Mouse (Mus musculus) brown adipose tissue, adult 24 weeks (tissue): ENCODE measurements around the gene Copg1. TPM values are rescaled to one million over a fixed set of nuclear protein-coding genes. Genes with fewer than 3 reads are reported as not detected.
"Not testable (repeated sequence)": the region's sequence is repeated elsewhere in the genome, so short reads cannot be mapped to it uniquely, and the experiment has no call there.

Experiments
- H3K27ac ChIP-seq: fragments of 200-500 bp; replicated peaks from 2 replicates; pipeline ENCODE4 v1.5.1; 2012; ENCODE audit warnings: low read depth, mild to moderate bottlenecking, low read length
- H3K4me1 ChIP-seq: fragments of 200-500 bp; 2 replicates; pipeline ENCODE4 v1.6.1; 2012; ENCODE audit warnings: low read length, mixed read lengths; ENCODE audit not compliant: control insufficient read depth, insufficient read depth, insufficient read length
- H3K4me3 ChIP-seq: fragments of 200-500 bp; 2 replicates; pipeline ENCODE4 v1.5.1; 2012; ENCODE audit warnings: low read depth, mild to moderate bottlenecking, low read length, moderate library complexity; ENCODE audit not compliant: insufficient read depth
- polyA plus RNA-seq: library from polyadenylated mRNA; stranded (reverse); fragments of >200 nt; gene quantifications from 2 replicates; pipeline ENCODE4 v1.2.4, GENCODE M21; 2012; ENCODE audit not compliant: missing spikeins, insufficient read depth, insufficient read length

Gene Copg1
- polyA plus RNA-seq, 1 experiment: 40.1 TPM

DNA sequence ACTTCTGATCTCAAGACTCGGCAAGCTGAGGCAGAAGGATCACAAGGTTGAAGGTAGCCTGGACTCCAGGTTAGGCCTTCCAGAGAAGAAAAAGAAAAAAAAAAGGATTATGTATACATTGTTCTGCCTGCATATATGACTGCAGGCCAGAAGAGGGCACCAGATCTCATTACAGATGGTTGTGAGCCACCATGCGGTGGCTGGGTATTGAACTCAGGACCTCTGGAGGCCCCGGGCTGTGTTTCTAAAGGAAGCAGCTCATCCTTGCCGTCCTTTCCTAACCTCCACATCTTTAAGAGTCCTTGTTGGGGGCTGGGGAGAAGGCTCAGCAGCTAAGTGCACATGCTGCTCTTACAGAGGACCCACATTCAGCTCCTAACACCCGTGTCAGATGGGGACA is 19.0 kb downstream of the Copg1 start:
- Histone ChIP-seq H3K27ac (no peak overlapping the region), H3K4me3 (no peak overlapping the region), H3K4me1 (no peaks in the 10 kb centered on the region)

DNA sequence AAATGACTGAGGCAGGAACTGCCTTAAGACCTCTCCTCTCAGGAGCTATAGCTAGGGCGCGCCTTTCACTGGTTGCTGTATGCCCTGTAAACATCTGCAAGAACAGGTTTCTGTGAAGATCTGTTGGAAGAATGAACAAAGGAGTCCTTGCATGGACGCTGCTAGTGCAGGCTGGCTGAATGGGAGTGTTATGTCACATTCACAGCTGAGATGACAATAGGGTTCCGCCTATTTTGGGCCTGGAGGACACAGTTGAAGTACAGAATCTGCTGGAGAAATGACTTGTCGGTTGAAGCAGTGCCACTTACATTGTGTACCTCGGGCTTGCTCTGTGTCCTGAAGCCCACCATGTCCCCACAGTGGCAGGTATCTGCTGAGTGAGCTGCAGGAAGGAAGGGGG is 21.6 kb downstream of the Copg1 start:
- Histone ChIP-seq H3K27ac (no peak overlapping the region), H3K4me1 (no peaks in the 10 kb centered on the region), H3K4me3 (no peak overlapping the region)

DNA sequence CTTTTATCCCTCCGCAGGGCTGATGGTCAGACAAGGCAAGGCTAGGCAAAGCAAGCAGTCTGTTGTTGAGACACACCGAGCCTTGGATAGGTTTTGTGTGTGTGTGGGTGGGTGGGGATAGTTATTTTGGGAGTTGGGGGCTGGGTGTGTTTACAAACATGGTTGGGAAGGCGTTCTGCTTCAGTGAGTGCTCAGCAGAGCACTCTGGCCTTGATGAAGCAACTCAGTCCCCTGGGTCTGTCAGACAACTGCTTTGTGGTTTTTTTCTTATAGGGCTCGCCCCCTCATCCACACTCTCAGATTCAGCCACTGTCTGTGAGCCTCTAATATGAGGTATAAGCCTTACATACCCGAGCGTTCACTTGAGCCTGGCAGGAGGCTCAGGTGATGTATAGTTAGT is 23.9 kb downstream of the Copg1 start:
- Histone ChIP-seq H3K27ac (no peak overlapping the region), H3K4me3 (no peak overlapping the region), H3K4me1 (peaks cover 2% of the 10 kb centered on the region; the same call in 1 of the 2 replicates)

DNA sequence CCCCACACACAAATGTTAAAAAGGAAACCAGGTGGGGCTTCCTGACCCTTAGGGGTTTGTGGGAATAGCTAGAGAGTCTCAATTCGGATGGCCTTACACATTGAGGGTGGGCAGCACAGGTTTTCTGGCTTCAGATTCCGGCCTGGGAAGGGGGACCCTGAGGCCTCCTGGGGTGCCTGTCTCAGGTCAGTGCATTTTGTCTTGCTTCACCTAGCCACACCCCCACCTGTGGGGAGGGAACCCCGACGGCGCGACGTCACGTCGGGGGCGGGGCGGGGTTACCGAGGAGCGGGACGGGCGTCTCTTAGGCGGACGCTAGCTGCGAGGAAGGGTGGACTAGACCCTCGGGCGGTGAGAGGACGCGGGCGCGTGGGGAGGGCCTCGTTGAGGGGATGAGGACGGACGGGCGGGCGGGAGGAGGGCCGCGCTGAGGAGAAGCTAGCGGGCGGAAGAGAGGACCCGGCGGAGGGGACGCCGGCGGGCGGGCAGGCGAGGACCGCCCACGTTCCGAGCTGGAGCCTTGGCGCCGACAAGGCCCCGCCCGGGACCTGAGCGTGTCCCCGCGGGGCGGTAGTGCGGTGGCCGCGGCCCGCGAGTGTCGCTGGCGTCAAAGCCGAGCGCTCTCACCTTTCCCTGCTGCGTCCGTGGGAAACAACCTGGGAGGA is 26.2 kb downstream of the Copg1 start, which contains the start of gene Hmces:
Gene Hmces (plus strand): TSS at position 275 of the 665 bp plus-strand sequence.
- Histone ChIP-seq H3K27ac (peak within 1 kb of the TSS; percentile 76), H3K4me1 (peaks cover 2% of the 10 kb centered on the region; the same call in 1 of the 2 replicates), H3K4me3 (peak within 1 kb of the TSS; percentile 100)

DNA sequence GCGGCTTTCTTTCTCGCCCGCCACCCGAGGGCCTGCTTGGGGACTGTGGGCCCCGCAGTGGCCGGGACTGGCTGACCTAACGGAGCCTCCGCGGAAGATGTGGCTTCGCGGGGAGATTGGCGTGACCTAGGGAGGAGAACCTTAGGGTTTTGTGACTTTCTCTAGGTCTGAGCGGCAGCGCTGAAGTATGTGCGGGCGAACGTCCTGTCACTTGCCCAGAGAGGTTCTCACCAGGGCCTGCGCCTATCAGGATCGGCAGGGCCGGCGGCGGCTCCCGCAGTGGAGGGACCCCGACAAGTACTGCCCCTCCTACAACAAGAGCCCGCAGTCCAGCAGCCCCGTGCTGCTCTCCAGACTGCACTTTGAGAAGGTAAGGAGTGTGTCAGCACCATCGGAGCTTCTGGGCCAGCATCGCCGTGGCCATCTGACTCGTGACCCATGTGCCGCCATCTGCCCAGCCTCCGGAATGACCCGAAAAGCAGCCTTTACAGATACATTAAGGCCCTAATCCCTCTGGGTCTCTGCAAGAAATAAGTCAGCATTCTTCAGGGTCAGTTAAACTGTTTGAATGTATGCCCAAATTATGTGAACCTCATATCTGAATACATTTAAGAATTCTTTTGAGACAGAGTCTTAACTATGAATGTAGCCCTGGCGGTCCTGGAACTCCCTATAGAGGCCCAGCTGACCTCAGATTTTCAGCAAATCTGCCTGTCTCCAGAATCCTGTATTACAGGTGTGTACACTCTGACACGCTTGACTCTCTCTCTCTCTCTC is 26.9 kb downstream of the Copg1 start:
- peak overlapping the region; percentile 76 for H3K27ac ChIP-seq
- peaks cover 2% of the 10 kb centered on the region; the same call in 1 of the 2 replicates for H3K4me1 ChIP-seq
- H3K4me3 ChIP-seq: peak overlapping the region; percentile 100

DNA sequence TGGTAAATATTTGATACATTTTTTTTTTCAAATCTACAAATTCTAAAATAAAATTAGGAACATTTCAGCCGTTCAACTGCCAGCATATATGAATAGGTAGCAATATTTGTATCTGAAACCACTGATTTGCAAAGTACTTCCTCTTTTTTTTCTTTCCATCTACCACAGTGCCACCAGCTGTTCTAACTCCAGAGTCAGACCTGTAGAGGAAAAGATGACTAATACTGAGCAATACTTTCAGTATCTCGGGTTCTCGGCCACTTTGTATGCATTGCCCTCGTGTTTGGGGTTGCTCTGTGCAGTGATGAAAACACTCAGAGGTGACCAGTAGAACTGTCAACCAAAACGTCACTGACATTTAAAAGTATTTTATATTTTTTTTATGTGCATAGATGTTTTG is 28.3 kb downstream of the Copg1 start:
- Histone ChIP-seq H3K4me3 (no peak overlapping the region), H3K4me1 (peaks cover 2% of the 10 kb centered on the region; the same call in 1 of the 2 replicates), H3K27ac (no peak overlapping the region)

DNA sequence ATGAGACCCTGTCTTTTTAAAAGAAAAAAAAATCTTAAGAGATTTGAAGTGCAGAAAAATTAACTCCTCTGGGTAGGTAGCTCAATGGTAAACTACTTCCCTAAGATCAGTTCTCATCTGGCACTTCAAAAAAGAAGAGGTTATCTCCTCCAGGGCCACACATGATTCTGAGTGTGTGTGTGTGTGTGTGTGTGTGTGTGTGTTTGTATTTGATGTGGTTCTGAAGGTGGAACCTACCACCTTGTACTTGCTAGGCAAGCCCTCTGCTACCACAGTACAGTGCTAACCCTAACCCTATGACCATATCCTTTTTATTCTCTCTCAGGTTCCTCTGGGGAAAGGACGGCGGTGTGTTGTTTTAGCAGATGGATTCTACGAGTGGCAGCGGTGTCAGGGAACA is 33.6 kb downstream of the Copg1 start:
- H3K27ac ChIP-seq: no peak overlapping the region
- H3K4me3 ChIP-seq: no peak overlapping the region
- H3K4me1 ChIP-seq: no peaks in the 10 kb centered on the region

DNA sequence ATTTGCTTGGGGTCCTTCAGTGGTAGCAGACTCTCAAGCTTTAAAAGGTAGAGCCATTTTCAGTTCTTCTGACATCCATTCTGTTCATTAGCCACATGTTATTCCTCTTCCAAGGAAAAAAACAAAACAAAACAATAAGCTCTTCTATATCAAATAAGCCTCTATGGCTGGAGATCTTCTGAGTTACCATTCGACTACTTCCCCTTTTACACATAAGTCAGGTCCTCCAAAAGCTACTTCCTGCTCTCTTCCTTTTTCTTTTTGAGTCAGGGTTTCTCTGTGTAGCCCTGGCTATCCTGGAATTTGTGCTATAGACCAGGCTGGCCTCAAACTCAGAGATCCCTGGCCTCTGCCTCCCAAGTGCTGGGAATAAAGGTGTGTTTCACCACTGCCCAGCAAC is 36.0 kb downstream of the Copg1 start:
- H3K4me1 ChIP-seq: no peaks in the 10 kb centered on the region

DNA sequence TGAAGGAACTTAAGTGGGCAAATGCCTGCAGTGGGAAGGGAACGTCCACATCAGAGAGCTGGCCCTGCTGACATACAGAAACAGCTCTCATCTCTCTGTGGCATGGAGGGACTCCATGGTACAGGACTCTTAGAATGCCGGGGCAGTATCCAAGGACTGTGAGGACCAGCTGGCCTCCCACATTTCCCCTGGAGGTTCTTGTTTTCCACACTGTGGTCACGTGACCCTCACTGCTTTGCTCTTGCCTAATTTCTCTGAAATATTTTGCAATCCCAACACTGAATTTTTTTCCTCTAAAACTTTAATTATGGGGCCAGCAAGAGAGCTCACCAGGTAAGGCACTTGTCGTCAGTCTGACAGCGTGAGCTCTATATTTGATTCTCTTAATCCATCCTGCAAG is 47.4 kb downstream of the Copg1 start:
- H3K4me3 ChIP-seq: no peak overlapping the region
- no peaks in the 10 kb centered on the region; the same call in 1 of the 2 replicates for H3K4me1 ChIP-seq
- H3K27ac ChIP-seq: no peak overlapping the region

More for the DNA sequence above, 36.0 kb downstream of the Copg1 start:
- H3K27ac ChIP-seq: no peak overlapping the region
- no peak overlapping the region for H3K4me3 ChIP-seq

DNA sequence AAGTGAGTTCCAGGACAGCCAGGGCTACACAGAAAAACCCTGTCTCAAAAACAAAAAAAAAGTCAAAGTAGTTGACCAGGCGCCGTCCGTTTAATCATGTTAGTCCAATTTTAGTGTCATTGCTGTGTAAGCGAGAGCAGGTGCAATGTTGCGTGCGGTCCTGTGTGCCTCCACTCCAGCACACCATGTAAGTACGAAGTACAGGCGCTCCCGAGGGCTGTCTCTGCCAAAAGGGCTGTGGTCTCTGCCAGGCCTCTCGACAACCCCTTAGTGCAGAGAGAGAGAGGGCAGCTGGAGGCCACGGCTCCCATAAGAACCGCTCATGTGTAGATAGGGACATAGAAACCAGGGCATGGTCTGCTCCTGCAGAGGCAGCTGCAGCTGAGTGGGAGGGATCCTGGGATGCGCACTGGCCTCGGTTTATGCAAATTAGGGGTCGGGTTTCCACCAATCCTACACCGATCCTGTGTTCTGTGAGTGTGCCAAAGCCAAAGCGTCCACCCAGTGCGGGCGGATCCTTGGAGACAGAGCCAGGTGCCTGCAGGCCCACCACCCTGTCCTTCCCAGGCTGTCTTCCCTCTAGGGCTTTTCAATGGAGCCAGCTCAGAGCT is 49.7 kb downstream of the Copg1 start:
- Histone ChIP-seq H3K27ac (no peak overlapping the region), H3K4me1 (no peaks in the 10 kb centered on the region; the same call in 1 of the 2 replicates), H3K4me3 (no peak overlapping the region)

DNA sequence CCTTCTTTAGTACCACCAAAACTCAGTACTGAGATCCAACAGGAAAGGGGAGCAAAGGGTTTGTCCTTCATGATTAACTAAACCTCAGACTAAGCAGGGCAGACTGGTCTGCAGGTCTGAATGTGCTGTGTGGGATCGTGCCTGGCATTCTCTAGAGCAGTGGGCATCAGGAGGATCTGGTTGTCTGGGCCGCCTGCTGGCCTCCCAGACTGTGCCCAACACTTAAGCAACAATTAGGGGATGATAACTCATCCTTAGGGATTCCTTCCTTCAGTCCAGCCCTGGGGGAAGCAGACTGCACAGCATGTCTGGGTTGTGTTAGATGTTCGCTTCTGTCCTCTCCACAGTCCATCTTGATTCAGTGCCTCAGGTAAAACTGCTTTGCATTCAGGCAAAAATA is 51.3 kb downstream of the Copg1 start:
- Histone ChIP-seq H3K4me1 (no peaks in the 10 kb centered on the region; the same call in 1 of the 2 replicates), H3K27ac (no peak overlapping the region), H3K4me3 (no peak overlapping the region)

DNA sequence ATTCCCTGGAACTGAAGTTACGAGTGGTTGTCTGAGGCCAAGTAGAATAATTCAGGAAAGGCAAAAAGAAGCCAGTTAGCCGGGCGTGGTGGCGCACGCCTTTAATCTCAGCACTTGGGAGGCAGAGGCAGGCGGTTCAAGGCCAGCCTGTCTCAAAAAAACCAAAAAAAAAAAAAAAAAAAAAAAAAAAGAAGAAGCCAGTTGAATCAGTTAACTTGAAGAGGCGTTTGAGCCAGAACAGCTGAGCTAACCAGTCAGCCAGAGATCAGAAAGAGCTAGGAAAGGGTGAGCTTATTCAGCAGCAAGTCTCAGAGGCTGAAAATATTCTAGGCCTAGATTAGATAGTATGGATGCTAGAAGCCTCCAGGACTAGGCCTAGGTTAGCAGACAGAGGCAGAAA is 54.6 kb downstream of the Copg1 start:
- no peaks in the 10 kb centered on the region for H3K4me1 ChIP-seq
- no peak overlapping the region for H3K4me3 ChIP-seq
- H3K27ac ChIP-seq: no peak overlapping the region

DNA sequence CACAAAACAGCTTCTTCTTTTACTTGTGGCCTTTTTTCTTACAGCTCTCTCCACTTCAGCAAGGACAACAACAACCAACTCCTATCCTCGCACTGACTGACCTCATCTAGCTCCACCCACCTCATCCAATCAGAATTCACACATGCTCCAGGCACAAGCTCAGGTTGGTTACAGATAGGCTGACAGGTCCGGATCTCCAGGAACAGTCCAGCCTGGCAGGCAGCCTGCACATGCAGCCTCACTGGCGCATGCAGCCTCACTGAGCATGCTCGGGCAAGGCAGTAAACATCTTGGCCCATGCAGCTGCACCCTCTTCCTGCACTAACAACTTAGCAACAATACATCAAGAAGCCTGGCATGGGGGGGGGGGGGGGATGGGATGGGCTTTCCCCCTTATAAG is 74.8 kb downstream of the Copg1 start:
- H3K4me3 ChIP-seq, H3K4me1 ChIP-seq, H3K27ac ChIP-seq: not testable (repeated sequence)
